Mouse (Mus musculus) heart, postnatal 0 days (tissue): ENCODE data around the gene Gemin2.

Experiments used
- CTCF ChIP-seq: IDR thresholded peaks from 2 replicates; pipeline ENCODE4 v1.5.1; 2016; ENCODE audit warnings: antibody characterized with exemption, control low read depth, low read depth
- EP300 ChIP-seq: IDR thresholded peaks from 2 replicates; pipeline ENCODE4 v1.6.1; 2016; ENCODE audit warnings: antibody characterized with exemption, low read depth

GRCm38 (mm10) chr12:58976966-58977365 lies 36.2 kb upstream of the Gemin2 start:
- TF ChIP-seq EP300 (no peak), CTCF (0 out of 2 replicates have a peak, but pooled peaks have one; percentile 7)
